Mouse (Mus musculus) left cerebral cortex, postnatal 25 days (tissue): ENCODE data around the gene Abi3. TPM values are rescaled to one million over a fixed set of nuclear protein-coding genes. Genes with fewer than 3 reads are reported as not detected.
A peak's percentile ranks its signal among the peaks of the same experiment; 100 is the strongest.

ENCODE experiments used
- DNase-seq, 2 experiments: peaks; one replicate each; pipeline ENCODE4 v3.0.0; 2022; ENCODE audit warnings: low spot score in 2 of 2, mixed read lengths in 1 of 2
- intact Hi-C: fragments of 180-260 bp; cut with DNase I; formaldehyde crosslinking; loops from one replicate; pipeline ENCODE4 v1.15.1; 2025
- total RNA-seq, 2 experiments: library from RNA; stranded (reverse); gene quantifications; 2 replicates each; pipeline ENCODE4 v1.2.3; 2021

Gene Abi3
- total RNA-seq, 2 experiments from 2014 or later: 6.4 to 6.5 TPM

- intact Hi-C loops: loop anchor here (1.0 to 10.0 kb wide), 4 partner anchors 25 to 299 kb away; partner anchors contain the start of gene Snf8
- DNase-seq: no peak
Observed at GRCm38 (mm10) chr11:95828181-95828964, 13.9 kb downstream of the Abi3 start.

- DNase-seq: peak; percentile 55 to 77
- intact Hi-C loops: loop anchor here (1.0 to 10.0 kb wide), 4 partner anchors 26 to 300 kb away; partner anchors contain the start of gene Snf8
Observed at GRCm38 (mm10) chr11:95827464-95828085, 14.7 kb downstream of the Abi3 start.

- no peak for DNase-seq
- intact Hi-C loops: loop anchor here (5.0 to 10.0 kb wide), 3 partner anchors 142 to 300 kb away; partner anchors contain the start of gene Snf8
Observed at GRCm38 (mm10) chr11:95827168-95827447, 15.2 kb downstream of the Abi3 start.

- intact Hi-C loops: loop anchor here (5.0 to 10.0 kb wide), 3 partner anchors 142 to 301 kb away; partner anchors contain the start of gene Snf8
- no peak for DNase-seq
Observed at GRCm38 (mm10) chr11:95826317-95827167, 15.7 kb downstream of the Abi3 start.

GRCm38 (mm10) chr11:95825625-95826024 is 16.7 kb downstream of the Abi3 start:
- intact Hi-C loops: loop anchor here (2.0 to 10.0 kb wide), 4 partner anchors 33 to 302 kb away; partner anchors contain the start of gene Snf8

GRCm38 (mm10) chr11:95824877-95825243 is 17.4 kb downstream of the Abi3 start:
- intact Hi-C loops: loop anchor here (2.0 to 10.0 kb wide), 5 partner anchors 34 to 302 kb away; partner anchors contain the start of gene Snf8
- peak in 1 of 2 experiments; percentile 68 for DNase-seq

More at GRCm38 (mm10) chr11:95825625-95826024, 16.7 kb downstream of the Abi3 start:
- DNase-seq: no peak

GRCm38 (mm10) chr11:95824071-95824876 is 18.0 kb downstream of the Abi3 start, which contains the start of gene Phospho1:
Gene Phospho1, plus strand, starts transcription at chr11:95824499.
- DNase-seq: peak; percentile 91
- intact Hi-C loops: loop anchor here (2.0 to 10.0 kb wide), 3 partner anchors 35 to 139 kb away; no protein-coding TSS in a partner anchor

GRCm38 (mm10) chr11:95822437-95822836 is 19.8 kb downstream of the Abi3 start:
- DNase-seq: no peak
- intact Hi-C loops: loop anchor here (5.0 to 10.0 kb wide), 2 partner anchors 50 to 138 kb away; no protein-coding TSS in a partner anchor

- intact Hi-C loops: loop anchor here (5.0 to 10.0 kb wide), 2 partner anchors 49 to 137 kb away; no protein-coding TSS in a partner anchor
Observed at GRCm38 (mm10) chr11:95821511-95821910, 20.8 kb downstream of the Abi3 start.

GRCm38 (mm10) chr11:95819138-95819537 is 23.1 kb downstream of the Abi3 start:
- intact Hi-C loops: no loop called here
- no peak for DNase-seq

More at GRCm38 (mm10) chr11:95821511-95821910, 20.8 kb downstream of the Abi3 start:
- no peak for DNase-seq

GRCm38 (mm10) chr11:95815412-95815811 is 26.9 kb downstream of the Abi3 start:
- intact Hi-C loops: no loop called here

GRCm38 (mm10) chr11:95814857-95815256 is 27.4 kb downstream of the Abi3 start:
- no peak for DNase-seq
- intact Hi-C loops: no loop called here

More at GRCm38 (mm10) chr11:95815412-95815811, 26.9 kb downstream of the Abi3 start:
- no peak for DNase-seq

- intact Hi-C loops: no loop called here
- DNase-seq: no peak
Observed at GRCm38 (mm10) chr11:95814101-95814500, 28.2 kb downstream of the Abi3 start.

- intact Hi-C loops: no loop called here
- DNase-seq: no peak
Observed at GRCm38 (mm10) chr11:95812224-95812623, 30.1 kb downstream of the Abi3 start.

GRCm38 (mm10) chr11:95811741-95812140 is 30.5 kb downstream of the Abi3 start:
- DNase-seq: no peak
- intact Hi-C loops: no loop called here

GRCm38 (mm10) chr11:95810828-95811227 is 31.4 kb downstream of the Abi3 start:
- no peak for DNase-seq

GRCm38 (mm10) chr11:95809603-95810002 is 32.7 kb downstream of the Abi3 start:
- DNase-seq: no peak
- intact Hi-C loops: no loop called here

More at GRCm38 (mm10) chr11:95810828-95811227, 31.4 kb downstream of the Abi3 start:
- intact Hi-C loops: no loop called here

- no peak for DNase-seq
- intact Hi-C loops: no loop called here
Observed at GRCm38 (mm10) chr11:95808448-95809011, 33.7 kb downstream of the Abi3 start.
